Mouse (Mus musculus): ENCODE measurements around the gene Hmgb1.

- TF ChIP-seq MAX (IDR thresholded peaks at IDR 0.05; ENCODE audit: low read depth) (no peak), TCF12 (IDR thresholded peaks at IDR 0.05; ENCODE audit: insufficient read depth, poor library complexity, severe bottlenecking) (no peak), POLR2A (IDR thresholded peaks at IDR 0.05; ENCODE audit: insufficient read length, low read depth) (no peak), MYOD1 (IDR thresholded peaks at IDR 0.05; ENCODE audit: control insufficient read depth in 1 of 3, insufficient read length in 2 of 3, low read depth in 2 of 3) (no peak), POLR2AphosphoS2 (IDR thresholded peaks at IDR 0.05; ENCODE audit: insufficient read length, low read depth) (no peak), USF1 (IDR thresholded peaks at IDR 0.05; ENCODE audit: low read depth) (no peak)
Measured at GRCm38 (mm10) chr5:149184844-149185186, 526 bp upstream of the Hmgb1 start.
